Mouse (Mus musculus) naive thymus-derived CD4-positive, alpha-beta T cell, adult 2 months (primary cell): ENCODE data around the gene Slc28a1.

ENCODE experiments used
- DNase-seq: peaks from one replicate; pipeline ENCODE4 v3.0.0-alpha.2; 2011; ENCODE audit warnings: low read depth

The Slc28a1 gene

DNA sequence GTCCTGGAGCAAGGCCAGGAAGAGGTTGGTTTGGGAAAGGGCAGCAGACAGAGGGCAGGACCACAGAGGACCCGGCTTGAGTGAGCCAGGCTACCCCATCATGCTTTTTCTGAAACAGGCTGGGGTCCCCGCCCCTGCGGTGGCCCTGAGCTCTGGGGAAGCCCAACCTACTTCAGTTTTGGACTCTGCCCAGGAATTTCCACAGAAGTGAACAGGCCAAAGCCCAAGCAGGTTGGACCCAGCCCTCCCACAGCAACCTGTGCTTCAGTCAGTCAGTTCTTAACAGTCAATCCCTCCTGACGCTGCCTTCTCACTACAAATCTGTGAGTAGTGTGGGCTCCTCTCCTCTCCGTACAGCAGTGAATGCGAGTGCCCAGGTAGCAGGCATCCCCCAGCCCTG is at the start of gene Slc28a1:
Gene Slc28a1, plus strand, starts transcription at position 245 of the 400 bp plus-strand sequence.
- DNase-seq, result no peak

GRCm38 (mm10) chr7:81066714-81067113 is 47.9 kb upstream of the Slc28a1 start:
- DNase-seq, result no peak

DNA sequence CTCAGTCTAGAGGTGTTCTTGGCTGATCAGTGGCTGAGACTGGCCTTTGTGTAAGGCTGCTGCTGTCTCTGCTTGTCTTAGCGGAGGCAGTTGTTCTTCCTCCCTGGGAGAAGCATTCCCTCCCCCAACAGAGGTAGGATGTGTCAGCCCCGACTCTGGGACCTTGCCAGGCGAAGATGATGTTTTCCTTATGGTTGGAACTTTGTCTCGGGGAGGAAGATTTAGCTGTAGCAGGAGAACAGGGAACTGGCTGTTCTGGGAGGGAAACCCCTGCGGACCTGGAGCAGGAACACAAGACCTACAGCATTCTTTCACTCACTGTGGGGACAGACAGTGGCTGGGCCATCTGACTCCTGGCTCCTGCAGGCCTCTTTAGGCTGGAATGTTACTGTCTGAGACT is 42.1 kb upstream of the Slc28a1 start:
- DNase-seq, result no peak

- peak; percentile 46 for DNase-seq
These were observed 41.3 kb upstream of the Slc28a1 start for GRCm38 (mm10) chr7:81073273-81073672.

DNA sequence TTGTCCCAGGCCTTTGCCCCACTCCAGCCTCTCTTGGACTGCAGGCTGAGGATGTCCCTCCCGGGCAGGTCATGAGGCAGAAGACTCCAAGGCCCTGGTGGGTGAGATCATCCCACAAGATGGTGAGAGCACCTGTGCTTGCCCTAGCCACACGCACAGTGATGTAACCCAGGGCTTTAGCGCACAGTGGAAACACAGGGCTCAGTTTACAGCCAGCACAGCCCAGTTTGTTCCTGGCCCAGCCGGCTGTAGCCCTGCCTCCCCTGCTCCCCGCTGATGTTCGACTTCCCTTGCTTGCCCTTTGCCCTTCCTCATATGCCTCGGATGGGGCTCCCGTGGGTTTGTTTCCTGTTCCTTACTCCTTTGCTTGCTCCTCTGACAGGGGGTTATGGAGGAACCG is 40.1 kb upstream of the Slc28a1 start:
- DNase-seq, result peak; percentile 67

DNA sequence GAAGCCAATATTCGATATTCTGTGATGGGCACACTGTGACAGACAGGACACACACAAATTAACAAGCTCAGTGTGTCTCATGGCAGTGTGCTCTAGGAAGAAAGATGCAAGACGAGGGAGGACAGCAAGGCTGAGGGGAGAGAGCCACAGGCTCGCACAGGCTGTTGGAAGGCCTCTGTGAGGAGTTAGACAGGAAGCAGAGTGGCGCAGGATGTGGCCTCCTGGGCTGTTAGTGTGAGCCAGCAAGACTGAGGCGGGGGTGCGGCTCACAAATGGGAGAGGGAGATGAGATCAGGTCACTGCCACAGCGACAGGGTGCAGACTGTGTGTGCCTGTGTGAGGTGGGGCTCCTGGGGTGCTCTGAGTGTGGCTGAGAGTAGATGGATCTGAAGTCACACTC is 39.3 kb upstream of the Slc28a1 start:
- DNase-seq, result peak; percentile 84

GRCm38 (mm10) chr7:81075732-81076131 is 38.9 kb upstream of the Slc28a1 start:
- no peak for DNase-seq

- no peak for DNase-seq
These were observed 37.6 kb upstream of the Slc28a1 start for GRCm38 (mm10) chr7:81077009-81077408.

DNA sequence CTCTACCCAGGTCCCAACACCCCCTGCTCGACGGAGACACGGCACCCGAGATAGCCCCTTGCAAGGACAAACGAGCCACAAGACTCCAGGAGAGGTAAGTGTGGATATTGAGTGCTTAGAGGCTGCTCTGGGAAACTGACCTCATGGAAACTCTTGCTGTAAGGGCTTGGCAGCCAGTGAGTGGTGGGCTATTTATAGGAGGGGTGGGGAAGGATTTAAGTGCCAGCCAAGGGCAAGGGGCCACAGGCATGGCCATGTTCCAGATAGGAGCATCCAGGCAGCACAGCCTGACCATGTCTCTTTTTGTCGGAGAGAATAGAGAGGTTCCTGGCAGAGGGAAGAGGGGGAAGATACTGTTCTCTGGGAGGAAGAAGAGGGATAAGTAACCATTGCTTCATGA is 35.9 kb upstream of the Slc28a1 start:
- no peak for DNase-seq

GRCm38 (mm10) chr7:81093420-81093965 is 21.1 kb upstream of the Slc28a1 start:
- no peak for DNase-seq

GRCm38 (mm10) chr7:81094104-81094757 is 20.4 kb upstream of the Slc28a1 start:
- DNase-seq, result no peak

DNA sequence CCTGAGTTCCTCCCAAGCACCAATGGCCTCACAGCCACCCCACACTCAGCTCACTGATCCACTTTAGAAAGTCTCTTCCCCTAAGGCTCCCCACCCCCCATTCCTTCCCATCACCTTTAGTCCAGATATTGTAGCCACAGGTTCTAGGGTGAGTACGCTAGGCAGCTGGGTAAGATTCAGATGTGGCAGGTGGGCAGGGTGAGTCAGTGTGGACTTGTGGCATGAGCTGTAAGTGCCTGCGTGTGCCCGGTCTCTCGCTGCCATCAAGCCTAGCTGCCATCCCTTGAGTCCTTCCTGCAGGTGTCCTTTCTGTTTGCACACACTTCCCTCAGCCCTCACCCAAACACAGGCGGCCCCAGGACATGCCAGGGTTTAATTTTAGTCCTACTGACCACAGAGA is 14.3 kb upstream of the Slc28a1 start:
- no peak for DNase-seq

DNA sequence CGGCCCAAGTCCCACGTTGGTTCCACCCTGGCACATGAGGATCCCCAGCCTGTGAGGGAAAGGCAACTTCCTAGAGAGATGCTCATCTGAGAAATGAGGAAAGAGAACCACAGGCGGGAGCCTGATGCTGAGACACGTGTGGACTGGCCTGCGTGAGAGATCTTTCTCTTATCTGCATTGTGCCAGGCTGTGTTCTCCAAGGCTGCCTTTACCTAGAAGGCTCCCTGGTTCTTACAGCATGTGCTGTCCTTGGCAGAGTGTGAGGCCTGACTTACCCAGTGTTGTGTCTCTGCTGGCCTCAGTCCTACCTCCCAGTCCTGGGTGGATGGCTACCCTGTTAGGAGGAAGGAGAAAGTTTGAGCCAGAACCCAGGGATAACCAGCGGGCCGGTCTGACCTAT is 11.7 kb upstream of the Slc28a1 start:
- DNase-seq, result no peak

DNA sequence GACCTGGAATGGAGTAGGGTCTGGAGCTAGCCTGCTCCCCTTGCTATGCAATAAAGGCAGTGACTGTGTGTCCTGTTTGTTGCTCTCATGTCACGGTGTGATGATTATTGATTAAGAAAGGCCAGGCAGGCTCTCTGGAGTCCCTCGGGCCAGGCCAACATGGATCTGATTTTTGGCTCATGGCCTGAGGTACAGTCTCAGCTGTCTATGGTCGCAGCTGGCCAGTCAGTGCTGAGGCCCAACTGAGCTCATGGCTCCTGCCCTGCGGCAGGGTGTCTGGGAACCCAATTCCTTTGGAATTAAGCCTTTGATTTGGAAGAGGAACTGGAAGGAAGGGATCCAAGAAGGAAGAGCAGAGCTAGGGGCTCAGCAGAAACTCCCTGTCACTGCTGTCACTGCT is 9.1 kb upstream of the Slc28a1 start:
- no peak for DNase-seq

GRCm38 (mm10) chr7:81108226-81108625 is 6.4 kb upstream of the Slc28a1 start:
- no peak for DNase-seq

DNA sequence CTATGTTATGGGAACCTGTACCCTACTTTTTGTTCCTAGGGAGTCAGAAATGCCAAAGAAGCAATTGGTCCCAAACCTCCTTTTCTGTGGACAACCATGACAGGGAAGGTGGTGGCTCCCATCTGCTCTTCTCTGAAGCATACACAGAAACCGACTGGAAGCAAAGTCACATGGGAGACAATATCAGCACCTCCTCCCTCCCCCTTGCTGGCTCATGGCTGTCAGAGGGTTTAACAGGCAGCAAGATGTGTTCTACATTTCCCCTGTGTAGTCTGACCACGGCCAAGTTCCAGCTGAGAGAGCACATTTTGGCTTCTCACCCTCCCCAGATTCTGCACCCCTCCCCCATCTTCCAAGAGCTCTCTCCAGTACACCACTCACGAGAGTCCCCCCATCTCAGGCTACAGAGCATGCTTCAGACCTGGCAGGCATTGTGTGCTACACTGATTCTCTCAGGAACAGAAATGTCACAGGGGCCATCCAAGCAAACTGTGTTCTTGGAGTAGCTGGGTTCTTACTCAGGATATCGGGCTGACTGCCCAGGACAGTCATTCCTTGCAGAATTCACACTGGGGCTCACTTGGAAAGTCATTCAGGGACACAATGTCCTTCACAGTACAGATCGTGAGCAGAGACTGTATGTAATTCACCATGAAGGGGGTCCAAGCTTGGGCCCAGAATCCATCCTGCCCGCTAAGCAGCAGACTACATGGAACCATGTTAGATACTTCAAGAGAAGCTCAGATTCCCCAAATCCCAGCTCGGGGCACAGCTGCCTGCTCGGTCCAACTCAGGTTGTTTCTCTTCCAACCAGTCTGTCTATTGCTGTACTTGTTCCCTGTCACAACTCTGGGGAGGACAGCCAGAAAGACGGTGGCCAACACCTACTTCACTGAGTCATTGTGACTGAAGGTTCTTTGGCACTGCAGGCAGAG is 4.6 kb upstream of the Slc28a1 start:
- DNase-seq, result no peak

DNA sequence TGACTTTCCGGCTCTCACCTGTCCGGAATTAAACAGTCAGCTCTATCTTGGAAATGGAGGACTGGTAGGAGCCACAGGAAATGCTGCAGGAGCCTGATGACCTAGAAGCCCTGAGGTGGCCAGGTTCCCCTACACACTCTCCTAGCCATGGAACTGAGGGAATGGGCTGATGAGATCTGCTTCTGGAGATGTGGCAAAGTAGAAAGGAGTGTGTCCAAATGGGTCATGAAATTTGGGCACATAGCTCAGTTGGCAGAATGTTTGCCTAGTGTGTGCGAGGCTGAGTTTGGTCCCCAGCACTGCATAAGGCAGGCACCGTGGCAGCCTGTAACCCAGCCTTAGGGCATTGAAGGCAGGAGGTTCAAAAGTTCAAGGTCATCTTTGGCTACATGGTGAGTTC is 3.8 kb upstream of the Slc28a1 start:
- DNase-seq, result no peak

DNA sequence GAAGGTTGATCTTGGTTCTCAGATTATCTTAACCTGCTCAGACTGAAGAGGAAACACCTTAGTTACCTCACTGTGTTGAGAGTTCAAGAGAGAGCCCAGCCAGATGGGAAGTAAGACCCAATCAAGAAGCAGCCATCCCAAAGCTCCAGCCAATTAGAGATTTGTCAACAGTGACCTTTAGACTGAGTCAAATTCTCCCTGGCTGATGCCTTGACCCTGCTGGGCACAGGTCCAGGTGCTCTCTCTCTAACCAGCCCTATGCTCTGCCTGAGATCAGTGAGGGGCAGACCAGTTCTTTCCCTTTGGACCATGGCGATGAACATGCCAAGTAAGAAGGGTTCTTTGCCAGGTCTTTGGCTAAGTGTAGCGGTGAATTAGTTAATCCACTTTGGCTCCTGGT is 2.9 kb upstream of the Slc28a1 start:
- DNase-seq, result no peak

DNA sequence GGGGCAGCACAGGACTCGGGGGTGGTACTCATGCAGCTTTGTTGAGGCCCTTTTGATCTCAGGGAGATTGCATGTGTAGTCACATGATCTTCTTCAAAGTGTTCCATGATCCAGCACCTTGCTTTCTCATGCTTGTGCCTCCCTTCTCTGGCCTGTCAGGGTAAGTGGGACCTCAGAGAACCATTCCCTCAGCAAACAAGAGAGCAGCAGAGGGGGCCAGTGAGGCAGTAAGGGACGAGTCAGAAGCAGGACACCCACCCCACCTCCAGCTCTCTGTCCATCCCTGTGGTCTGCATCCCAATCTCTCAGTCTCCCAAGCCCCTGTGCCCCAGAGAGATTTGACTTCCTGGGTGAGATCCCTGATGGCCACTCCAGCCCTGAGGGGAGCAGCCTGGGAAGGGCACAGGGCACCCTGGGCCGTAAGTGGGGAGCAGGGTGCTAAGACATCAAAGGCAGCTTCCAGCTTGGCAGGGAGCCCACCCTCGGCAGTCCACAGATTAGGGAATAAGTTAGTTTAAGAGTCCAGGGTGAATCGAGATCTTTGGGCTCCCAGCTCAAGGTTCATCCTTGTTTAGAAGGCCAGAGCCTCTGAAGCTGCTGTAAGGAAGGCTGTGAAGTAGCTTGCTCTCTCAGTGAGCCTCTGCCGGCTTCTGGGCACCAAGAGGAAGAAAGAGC is 1.8 kb upstream of the Slc28a1 start:
- DNase-seq, result peak; percentile 18

GRCm38 (mm10) chr7:81121099-81121498 is 6.5 kb downstream of the Slc28a1 start:
- DNase-seq, result no peak

GRCm38 (mm10) chr7:81122808-81123207 is 8.2 kb downstream of the Slc28a1 start:
- peak; percentile 41 for DNase-seq

GRCm38 (mm10) chr7:81123553-81123952 is 9.0 kb downstream of the Slc28a1 start:
- no peak for DNase-seq

GRCm38 (mm10) chr7:81124773-81125172 is 10.2 kb downstream of the Slc28a1 start:
- DNase-seq, result no peak
